In the genomic region with DNA sequence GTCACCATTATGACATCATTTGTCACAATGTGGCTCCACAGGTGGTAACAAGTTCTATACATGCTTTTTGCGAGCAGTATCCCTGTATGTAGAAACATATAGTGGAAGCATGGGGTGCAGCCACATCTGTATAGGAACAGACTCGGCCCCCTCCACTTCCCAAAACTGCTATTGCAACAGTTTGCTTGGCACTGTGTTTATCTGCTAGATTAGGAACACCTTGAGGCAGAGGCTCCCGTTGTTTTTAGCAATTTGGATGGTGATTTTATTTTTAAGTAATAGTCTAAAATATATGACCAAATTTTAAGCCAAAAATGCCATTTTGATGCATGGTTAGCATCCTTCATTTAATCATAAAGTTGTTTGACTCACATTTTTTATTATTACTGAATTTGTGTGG, we compare ENCODE assay signal across 17 mouse cellular contexts.
"Had no signal": no experiment of that assay in that cellular context is flagged by ENCODE, and none has a peak within 500 bp of the region (broad histone marks: within the 10 kb centered on the region; RNA-seq: fewer than 3 reads in every experiment).

No protein-coding gene starts in this region.

- H3K36me3 ChIP-seq: neural tube, embryonic 12.5 days; neural tube, embryonic 13.5 days; neural tube, embryonic 15.5 days; stomach, embryonic 15.5 days had no signal

- H3K27ac ChIP-seq: neural tube, embryonic 12.5 days; neural tube, embryonic 13.5 days; neural tube, embryonic 15.5 days; stomach, embryonic 15.5 days; stomach, postnatal 0 days had no signal

- H3K4me1 ChIP-seq: neural tube, embryonic 12.5 days; neural tube, embryonic 13.5 days; neural tube, embryonic 15.5 days; stomach, embryonic 15.5 days had no signal

- H3K4me2 ChIP-seq: neural tube, embryonic 12.5 days; neural tube, embryonic 13.5 days; neural tube, embryonic 15.5 days; stomach, embryonic 15.5 days had no signal

- DNase-seq: retina, postnatal 1 day; right cerebral cortex, adult 18-20 months; right cerebral cortex, postnatal 14 days; right cerebral cortex, postnatal 25 days; right cerebral cortex, postnatal 4 days; spleen, adult 18-20 months; thymus, adult 18-20 months; thymus, adult 2 months; thymus, postnatal 14 days; thymus, postnatal 25 days; thymus, postnatal 36 days; thymus, postnatal 4 days had no signal

- H3K27me3 ChIP-seq: neural tube, embryonic 12.5 days; neural tube, embryonic 13.5 days; neural tube, embryonic 15.5 days; stomach, embryonic 15.5 days had no signal

- H3K4me3 ChIP-seq: neural tube, embryonic 12.5 days; neural tube, embryonic 13.5 days; neural tube, embryonic 15.5 days; stomach, embryonic 15.5 days had no signal

- H3K9me3 ChIP-seq: neural tube, embryonic 12.5 days; neural tube, embryonic 13.5 days; neural tube, embryonic 15.5 days; stomach, embryonic 15.5 days had no signal

- H3K9ac ChIP-seq: neural tube, embryonic 12.5 days; neural tube, embryonic 13.5 days; neural tube, embryonic 15.5 days; stomach, embryonic 15.5 days had no signal
